Mouse (Mus musculus) neutrophil, adult 83 days (primary cell): ENCODE data around the gene Ltbp1. TPM values are rescaled to one million over a fixed set of nuclear protein-coding genes. Genes with fewer than 3 reads are reported as not detected.

Experiments
- total RNA-seq, 2 experiments: library from RNA; stranded (reverse); gene quantifications; one replicate each; pipeline ENCODE4 v1.2.4; 2023

The Ltbp1 gene
- 1 to 10 TPM; 1.6 to 2.5 TPM for total RNA-seq

GRCm38 (mm10) chr17:75005281-75005684, at the start of gene Ltbp1:
Gene Ltbp1, plus strand, starts transcription at chr17:75005568.

GRCm38 (mm10) chr17:75435599-75435998, 430.2 kb downstream of the Ltbp1 start, which contains the start of gene Rasgrp3:
Gene Rasgrp3, plus strand, starts transcription at chr17:75435896.

